Comparison of ENCODE assay signal across 10 mouse cellular contexts in the genomic region with DNA sequence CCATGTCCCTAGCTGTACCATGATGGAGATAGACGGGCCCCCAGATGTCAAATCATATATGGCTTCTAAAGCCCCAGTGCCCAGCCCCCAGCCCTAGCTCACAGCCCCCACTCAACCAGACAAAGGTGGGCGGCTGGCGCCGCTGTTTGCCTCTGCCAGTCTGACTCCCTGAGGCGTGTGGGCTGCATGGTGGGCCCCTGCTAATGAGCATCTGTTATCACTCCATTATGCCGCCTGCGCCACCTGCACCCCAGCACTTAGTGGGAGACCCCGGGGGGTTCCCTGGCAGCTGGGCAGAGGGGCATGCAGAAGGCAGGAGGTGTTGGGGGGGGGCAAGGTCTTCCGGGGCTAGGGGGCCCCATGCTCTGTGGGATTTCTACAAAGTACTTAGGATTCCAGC. TPM values are rescaled to one million over a fixed set of nuclear protein-coding genes. Genes with fewer than 3 reads are reported as not detected.
DNase-seq lines count a peak whose midpoint lies in the region; ATAC-seq lines count a peak whose summit lies in the region.
"Had no signal": no experiment of that assay in that cellular context is flagged by ENCODE, and none has a peak within 500 bp of the region (broad histone marks: within the 10 kb centered on the region; RNA-seq: fewer than 3 reads in every experiment).

No protein-coding gene starts in this region.

- H3K4me1 ChIP-seq in lung, embryonic 15.5 days, result peaks cover 58% of the 10 kb centered on the region
- H3K4me1 ChIP-seq in forebrain, embryonic 15.5 days, result peaks cover 48% of the 10 kb centered on the region
- peaks cover 98% of the 10 kb centered on the region for H3K4me1 ChIP-seq in liver, embryonic 12.5 days

- H3K27ac ChIP-seq in lung, embryonic 15.5 days, result peak overlapping the region; percentile 98
- H3K27ac ChIP-seq in forebrain, embryonic 15.5 days (replicated peaks), result peak overlapping the region; percentile 51; the same call in 1 of the 2 replicates
- 0 out of 2 replicates have a peak overlapping the region, but pooled peaks have one; percentile 50 for H3K27ac ChIP-seq in liver, embryonic 12.5 days

- H3K27me3 ChIP-seq in lung, embryonic 15.5 days, result no peaks in the 10 kb centered on the region
- no peaks in the 10 kb centered on the region for H3K27me3 ChIP-seq in forebrain, embryonic 15.5 days
- H3K27me3 ChIP-seq in liver, embryonic 12.5 days (replicated peaks), result peaks cover 8% of the 10 kb centered on the region; the same call in 1 of the 2 replicates
- H3K27me3 ChIP-seq: Patski had no signal

- peak overlapping the region; percentile 50 for H3K9ac ChIP-seq in lung, embryonic 15.5 days
- H3K9ac ChIP-seq in forebrain, embryonic 15.5 days (replicated peaks), result no peak overlapping the region
- peak overlapping the region; percentile 59 for H3K9ac ChIP-seq in liver, embryonic 12.5 days

- DNase-seq in lung, postnatal 25 days (ENCODE audit: low spot score), result no peak
- DNase-seq in thymus, postnatal 10 days (ENCODE audit: low spot score in 2 of 2), result peak; percentile 51 to 60
- DNase-seq in layer of hippocampus, postnatal 25 days (ENCODE audit: extremely low spot score in 1 of 2, low spot score in 1 of 2), result no peak
- no peak for DNase-seq in natural killer cell, adult 2 months (ENCODE audit: low spot score in 2 of 2)

- H3K9me3 ChIP-seq in lung, embryonic 15.5 days, result no peaks in the 10 kb centered on the region
- H3K9me3 ChIP-seq in forebrain, embryonic 15.5 days, result no peaks in the 10 kb centered on the region
- H3K9me3 ChIP-seq in liver, embryonic 12.5 days (replicated peaks), result no peaks in the 10 kb centered on the region

- WGBS in lung, embryonic 15.5 days, result 27% methylated on average over 9 of the region's 9 CpGs
- 6% methylated on average over 9 of the region's 9 CpGs for WGBS in forebrain, embryonic 15.5 days
- WGBS in liver, embryonic 12.5 days (ENCODE audit: insufficient replicate concordance), result 53% methylated on average over 9 of the region's 9 CpGs

- peak overlapping the region; percentile 43 for H3K4me3 ChIP-seq in lung, embryonic 15.5 days
- no peak overlapping the region for H3K4me3 ChIP-seq in forebrain, embryonic 15.5 days
- peak overlapping the region; percentile 42 for H3K4me3 ChIP-seq in liver, embryonic 12.5 days
- H3K4me3 ChIP-seq: myocyte had no signal

- ATAC-seq in lung, embryonic 15.5 days (ENCODE audit: borderline replicate concordance, extremely low read depth, low FRiP score, low TSS enrichment), result no peak
- ATAC-seq in forebrain, embryonic 15.5 days (replicated peaks), result peak; percentile 40
- no peak for ATAC-seq in liver, embryonic 12.5 days
- ATAC-seq: Patski had no signal

- H3K36me3 ChIP-seq in lung, embryonic 15.5 days, result no peaks in the 10 kb centered on the region
- no peaks in the 10 kb centered on the region for H3K36me3 ChIP-seq in forebrain, embryonic 15.5 days
- no peaks in the 10 kb centered on the region for H3K36me3 ChIP-seq in liver, embryonic 12.5 days

- peak overlapping the region; percentile 55 for H3K4me2 ChIP-seq in lung, embryonic 15.5 days
- no peak overlapping the region for H3K4me2 ChIP-seq in forebrain, embryonic 15.5 days (replicated peaks)
- peak overlapping the region; percentile 59 for H3K4me2 ChIP-seq in liver, embryonic 12.5 days

RNA-seq across cellular contexts. Expression of a gene that starts 3.6 kb away (rescaled TPM):
- polyA plus RNA-seq in lung, embryonic 15.5 days (2015; fragmentation: Nextera tagmentation; extraction: Ambion mirVana), result 35.4 and 35.6 TPM in 2 replicates
- polyA plus RNA-seq in forebrain, embryonic 15.5 days (2015; fragmentation: Nextera tagmentation; extraction: Ambion mirVana), result 135 and 140 TPM in 2 replicates
- 78.5 and 80.9 TPM in 2 replicates for polyA plus RNA-seq in liver, embryonic 12.5 days (2016; fragmentation: Nextera tagmentation; extraction: Ambion mirVana)
- 100 to 1,000 TPM; 101 to 103 TPM for total RNA-seq in layer of hippocampus, postnatal 25 days (2021)

RNA-seq across cellular contexts. Expression of a gene that starts 39.4 kb away (rescaled TPM):
- polyA plus RNA-seq in lung, embryonic 15.5 days (2015; fragmentation: Nextera tagmentation; extraction: Ambion mirVana), result 4.3 and 5.2 TPM in 2 replicates
- 1.0 and 1.2 TPM in 2 replicates for polyA plus RNA-seq in forebrain, embryonic 15.5 days (2015; fragmentation: Nextera tagmentation; extraction: Ambion mirVana)
- 7.9 and 8.7 TPM in 2 replicates for polyA plus RNA-seq in liver, embryonic 12.5 days (2016; fragmentation: Nextera tagmentation; extraction: Ambion mirVana)
- under 1 TPM; 0.21 to 0.22 TPM for total RNA-seq in layer of hippocampus, postnatal 25 days (2021)

RNA-seq across cellular contexts. Expression of a gene that starts 54.6 kb away (rescaled TPM):
- polyA plus RNA-seq in lung, embryonic 15.5 days (2015; fragmentation: Nextera tagmentation; extraction: Ambion mirVana), result 0.29 and 0.36 TPM in 2 replicates
- polyA plus RNA-seq in forebrain, embryonic 15.5 days (2015; fragmentation: Nextera tagmentation; extraction: Ambion mirVana), result 0.27 TPM in 1 of 2 replicates, not detected in the other
- polyA plus RNA-seq in liver, embryonic 12.5 days (2016; fragmentation: Nextera tagmentation; extraction: Ambion mirVana), result 0.90 and 0.91 TPM in 2 replicates
- under 1 TPM in 1 of 2 experiments, not detected in 1; 0.87 TPM for total RNA-seq in layer of hippocampus, postnatal 25 days (2021)
- total RNA-seq: hematopoietic stem cell, adult 5-6 weeks had no signal
- polyA plus RNA-seq: myocyte, Patski had no signal

Comparison
In these comparisons a context has a peak if more than half of its experiments do, and no peak if none do; other contexts are left out.
1. DNase-seq: peak in thymus, postnatal 10 days (2 of 2); none in lung, postnatal 25 days (single experiment), layer of hippocampus, postnatal 25 days (0 of 2) and natural killer cell, adult 2 months (0 of 2).
2. Peak in every context shown above with its lines, with median percentiles within 50 percentile points of each other: H3K27ac ChIP-seq.